Mouse (Mus musculus): ENCODE data around the gene Rpl9. TPM values are rescaled to one million over a fixed set of nuclear protein-coding genes. Genes with fewer than 3 reads are reported as not detected.

Rpl9 gene
- polyA plus RNA-seq, 1 experiment from 2014 or later = 1,081 TPM

GRCm38 (mm10) chr5:65357771-65358170 is 33.5 kb downstream of the Rpl9 start:
- no peak overlapping the region for H3K27ac ChIP-seq
- no peak for ATAC-seq (ENCODE audit: insufficient number of reproducible peaks, low FRiP score, low TSS enrichment, low read depth)
- 82% methylated on average over 3 of the region's 3 CpGs for WGBS

GRCm38 (mm10) chr5:65356851-65357250 is 34.4 kb downstream of the Rpl9 start:
- no peaks in the 10 kb centered on the region for H3K4me1 ChIP-seq
- H3K4me3 ChIP-seq = no peak overlapping the region
- no peaks in the 10 kb centered on the region for H3K9me3 ChIP-seq
- H3K27ac ChIP-seq = no peak overlapping the region
- no peaks in the 10 kb centered on the region for H3K36me3 ChIP-seq
- 84% methylated on average over 6 of the region's 6 CpGs for WGBS
- no peaks in the 10 kb centered on the region for H3K27me3 ChIP-seq
- no peak overlapping the region for H3K9ac ChIP-seq
- no peak for ATAC-seq (ENCODE audit: insufficient number of reproducible peaks, low FRiP score, low TSS enrichment, low read depth)
- H3K4me2 ChIP-seq = no peak overlapping the region

More at GRCm38 (mm10) chr5:65357771-65358170, 33.5 kb downstream of the Rpl9 start:
- H3K36me3 ChIP-seq = no peaks in the 10 kb centered on the region
- H3K27me3 ChIP-seq = no peaks in the 10 kb centered on the region
- no peaks in the 10 kb centered on the region for H3K4me1 ChIP-seq
- H3K9me3 ChIP-seq = no peaks in the 10 kb centered on the region
- H3K4me2 ChIP-seq = no peak overlapping the region
- H3K9ac ChIP-seq = no peak overlapping the region
- H3K4me3 ChIP-seq = no peak overlapping the region

- Histone ChIP-seq H3K36me3 (no peaks in the 10 kb centered on the region), H3K4me3 (no peak overlapping the region), H3K27ac (no peak overlapping the region), H3K9me3 (no peaks in the 10 kb centered on the region), H3K4me1 (no peaks in the 10 kb centered on the region), H3K9ac (no peak overlapping the region), H3K4me2 (no peak overlapping the region), H3K27me3 (no peaks in the 10 kb centered on the region)
- WGBS = 79% methylated on average over 5 of the region's 5 CpGs
- no peak for ATAC-seq (ENCODE audit: insufficient number of reproducible peaks, low FRiP score, low TSS enrichment, low read depth)
These were observed 36.3 kb downstream of the Rpl9 start for GRCm38 (mm10) chr5:65354985-65355384.

- Histone ChIP-seq H3K4me2 (no peak overlapping the region), H3K36me3 (no peaks in the 10 kb centered on the region), H3K9ac (no peak overlapping the region), H3K9me3 (no peaks in the 10 kb centered on the region), H3K4me1 (no peaks in the 10 kb centered on the region), H3K4me3 (no peak overlapping the region), H3K27me3 (no peaks in the 10 kb centered on the region), H3K27ac (no peak overlapping the region)
- 68% methylated on average over 3 of the region's 3 CpGs for WGBS
- ATAC-seq (ENCODE audit: insufficient number of reproducible peaks, low FRiP score, low TSS enrichment, low read depth) = no peak
These were observed 37.1 kb downstream of the Rpl9 start for GRCm38 (mm10) chr5:65354097-65354496.

GRCm38 (mm10) chr5:65350508-65350907 is 40.7 kb downstream of the Rpl9 start:
- no peak overlapping the region for H3K4me3 ChIP-seq
- no peak overlapping the region for H3K27ac ChIP-seq
- H3K36me3 ChIP-seq = no peaks in the 10 kb centered on the region
- no peaks in the 10 kb centered on the region for H3K4me1 ChIP-seq
- no peaks in the 10 kb centered on the region for H3K9me3 ChIP-seq
- WGBS = 73% methylated on average over 10 of the region's 10 CpGs
- no peak overlapping the region for H3K4me2 ChIP-seq
- no peaks in the 10 kb centered on the region for H3K27me3 ChIP-seq
- H3K9ac ChIP-seq = no peak overlapping the region
- ATAC-seq (ENCODE audit: insufficient number of reproducible peaks, low FRiP score, low TSS enrichment, low read depth) = no peak

- Histone ChIP-seq H3K4me1 (no peaks in the 10 kb centered on the region), H3K9ac (no peak within 1 kb of the TSS), H3K4me2 (no peak within 1 kb of the TSS), H3K27ac (no peak within 1 kb of the TSS), H3K4me3 (no peak within 1 kb of the TSS), H3K36me3 (no peaks in the 10 kb centered on the region), H3K9me3 (no peaks in the 10 kb centered on the region), H3K27me3 (no peaks in the 10 kb centered on the region)
- no peak for ATAC-seq (ENCODE audit: insufficient number of reproducible peaks, low FRiP score, low TSS enrichment, low read depth)
- 53% methylated on average over 15 of the region's 15 CpGs for WGBS
These were observed 43.1 kb downstream of the Rpl9 start, which contains the start of gene Klb for GRCm38 (mm10) chr5:65348168-65348567. Klb (plus strand) TSS chr5:65348314.

GRCm38 (mm10) chr5:65340167-65340566 is 51.1 kb downstream of the Rpl9 start:
- no peak for ATAC-seq (ENCODE audit: insufficient number of reproducible peaks, low FRiP score, low TSS enrichment, low read depth)
- Histone ChIP-seq H3K4me3 (no peak overlapping the region), H3K36me3 (no peaks in the 10 kb centered on the region), H3K4me2 (no peak overlapping the region), H3K4me1 (0 out of 2 replicates have a peak, but pooled peaks cover 3% of the 10 kb centered on the region), H3K9ac (no peak overlapping the region), H3K9me3 (no peaks in the 10 kb centered on the region), H3K27me3 (no peaks in the 10 kb centered on the region), H3K27ac (no peak overlapping the region)
- WGBS = 70% methylated on average over 4 of the region's 4 CpGs

- no peak for ATAC-seq (ENCODE audit: insufficient number of reproducible peaks, low FRiP score, low TSS enrichment, low read depth)
- Histone ChIP-seq H3K4me1 (peaks cover 12% of the 10 kb centered on the region; the same call in 1 of the 2 replicates), H3K36me3 (no peaks in the 10 kb centered on the region), H3K9ac (no peak overlapping the region), H3K9me3 (no peaks in the 10 kb centered on the region), H3K4me2 (no peak overlapping the region), H3K27ac (no peak overlapping the region), H3K4me3 (no peak overlapping the region), H3K27me3 (no peaks in the 10 kb centered on the region)
- WGBS = 81% methylated on average over 6 of the region's 6 CpGs
These were observed 52.9 kb downstream of the Rpl9 start for GRCm38 (mm10) chr5:65338394-65338793.

Other genes starting within 250 kb of the Rpl9 start
- gene Wdr19, start 191.7 kb downstream of the Rpl9 start, polyA plus RNA-seq (2015; fragmentation: Nextera tagmentation; extraction: Ambion mirVana) = 6.8 and 8.0 TPM in 2 replicates
- gene Rfc1, start 55.8 kb downstream of the Rpl9 start, polyA plus RNA-seq (2015; fragmentation: Nextera tagmentation; extraction: Ambion mirVana) = 85.8 and 98.1 TPM in 2 replicates
- 0.05 TPM in 1 of 2 replicates, not detected in the other for gene Klb, start 43.1 kb downstream of the Rpl9 start, polyA plus RNA-seq (2015; fragmentation: Nextera tagmentation; extraction: Ambion mirVana)
- 58.9 and 63.0 TPM in 2 replicates for gene Lias, start 53 bp upstream of the Rpl9 start, polyA plus RNA-seq (2015; fragmentation: Nextera tagmentation; extraction: Ambion mirVana)
- gene Ugdh, start 44.5 kb upstream of the Rpl9 start, polyA plus RNA-seq (2015; fragmentation: Nextera tagmentation; extraction: Ambion mirVana) = 125 and 126 TPM in 2 replicates
- gene Gm43552, start 101.4 kb upstream of the Rpl9 start, polyA plus RNA-seq (2015; fragmentation: Nextera tagmentation; extraction: Ambion mirVana) = not detected in 2 replicates
- 150 and 154 TPM in 2 replicates for gene Smim14, start 145.7 kb upstream of the Rpl9 start, polyA plus RNA-seq (2015; fragmentation: Nextera tagmentation; extraction: Ambion mirVana)
- 169 and 171 TPM in 2 replicates for gene Ube2k, start 145.8 kb upstream of the Rpl9 start, polyA plus RNA-seq (2015; fragmentation: Nextera tagmentation; extraction: Ambion mirVana)